Mouse (Mus musculus): Measurements from ENCODE around the gene Fan1. TPM values are rescaled to one million over a fixed set of nuclear protein-coding genes. Genes with fewer than 3 reads are reported as not detected.

Fan1 gene
- polyA plus RNA-seq, 1 experiment = 2.3 TPM

GRCm38 (mm10) chr7:64357405-64357804, 16.5 kb downstream of the Fan1 start:
- H3K4me3 ChIP-seq (ENCODE audit: insufficient read depth, low read depth, low read length) = no peak overlapping the region
- no peaks in the 10 kb centered on the region for H3K4me1 ChIP-seq (ENCODE audit: control insufficient read depth, insufficient read depth, insufficient read length, low read length)
- H3K27ac ChIP-seq (replicated peaks; ENCODE audit: low read depth, low read length) = 0 out of 2 replicates have a peak overlapping the region, but pooled peaks have one; percentile 33

GRCm38 (mm10) chr7:64356661-64357060, 17.2 kb downstream of the Fan1 start:
- Histone ChIP-seq H3K4me1 (ENCODE audit: control insufficient read depth, insufficient read depth, insufficient read length, low read length) (no peaks in the 10 kb centered on the region), H3K27ac (replicated peaks; ENCODE audit: low read depth, low read length) (no peak overlapping the region), H3K4me3 (ENCODE audit: insufficient read depth, low read depth, low read length) (no peak overlapping the region)

- H3K27ac ChIP-seq (replicated peaks; ENCODE audit: low read depth, low read length) = no peak overlapping the region
- no peaks in the 10 kb centered on the region for H3K4me1 ChIP-seq (ENCODE audit: control insufficient read depth, insufficient read depth, insufficient read length, low read length)
- H3K4me3 ChIP-seq (ENCODE audit: insufficient read depth, low read depth, low read length) = no peak overlapping the region
These were observed 19.7 kb downstream of the Fan1 start for GRCm38 (mm10) chr7:64354206-64354605.

GRCm38 (mm10) chr7:64351087-64351486, 22.8 kb downstream of the Fan1 start:
- no peak overlapping the region for H3K4me3 ChIP-seq (ENCODE audit: insufficient read depth, low read depth, low read length)
- no peaks in the 10 kb centered on the region for H3K4me1 ChIP-seq (ENCODE audit: control insufficient read depth, insufficient read depth, insufficient read length, low read length)
- no peak overlapping the region for H3K27ac ChIP-seq (replicated peaks; ENCODE audit: low read depth, low read length)

- Histone ChIP-seq H3K4me1 (ENCODE audit: control insufficient read depth, insufficient read depth, insufficient read length, low read length) (no peaks in the 10 kb centered on the region), H3K27ac (replicated peaks; ENCODE audit: low read depth, low read length) (no peak overlapping the region)
These were observed 24.6 kb downstream of the Fan1 start for GRCm38 (mm10) chr7:64349147-64349861.

GRCm38 (mm10) chr7:64347813-64348212, 26.1 kb downstream of the Fan1 start:
- Histone ChIP-seq H3K27ac (replicated peaks; ENCODE audit: low read depth, low read length) (peak overlapping the region; percentile 54), H3K4me3 (ENCODE audit: insufficient read depth, low read depth, low read length) (no peak overlapping the region), H3K4me1 (ENCODE audit: control insufficient read depth, insufficient read depth, insufficient read length, low read length) (no peaks in the 10 kb centered on the region)

More at GRCm38 (mm10) chr7:64349147-64349861, 24.6 kb downstream of the Fan1 start:
- H3K4me3 ChIP-seq (ENCODE audit: insufficient read depth, low read depth, low read length) = no peak overlapping the region

GRCm38 (mm10) chr7:64332686-64333085, 41.2 kb downstream of the Fan1 start:
- H3K4me1 ChIP-seq (ENCODE audit: control insufficient read depth, insufficient read depth, insufficient read length, low read length) = no peaks in the 10 kb centered on the region
- H3K4me3 ChIP-seq (ENCODE audit: insufficient read depth, low read depth, low read length) = no peak overlapping the region
- H3K27ac ChIP-seq (replicated peaks; ENCODE audit: low read depth, low read length) = no peak overlapping the region

GRCm38 (mm10) chr7:64331309-64331708, 42.6 kb downstream of the Fan1 start:
- Histone ChIP-seq H3K4me3 (ENCODE audit: insufficient read depth, low read depth, low read length) (no peak overlapping the region), H3K27ac (replicated peaks; ENCODE audit: low read depth, low read length) (no peak overlapping the region), H3K4me1 (ENCODE audit: control insufficient read depth, insufficient read depth, insufficient read length, low read length) (no peaks in the 10 kb centered on the region)

- Histone ChIP-seq H3K4me1 (ENCODE audit: control insufficient read depth, insufficient read depth, insufficient read length, low read length) (no peaks in the 10 kb centered on the region), H3K4me3 (ENCODE audit: insufficient read depth, low read depth, low read length) (no peak overlapping the region), H3K27ac (replicated peaks; ENCODE audit: low read depth, low read length) (no peak overlapping the region)
These were observed 46.4 kb downstream of the Fan1 start for GRCm38 (mm10) chr7:64327486-64327885.

- no peaks in the 10 kb centered on the region for H3K4me1 ChIP-seq (ENCODE audit: control insufficient read depth, insufficient read depth, insufficient read length, low read length)
- H3K4me3 ChIP-seq (ENCODE audit: insufficient read depth, low read depth, low read length) = no peak overlapping the region
- H3K27ac ChIP-seq (replicated peaks; ENCODE audit: low read depth, low read length) = no peak overlapping the region
These were observed 47.0 kb downstream of the Fan1 start for GRCm38 (mm10) chr7:64326892-64327291.

GRCm38 (mm10) chr7:64321658-64322057, 52.2 kb downstream of the Fan1 start:
- Histone ChIP-seq H3K27ac (replicated peaks; ENCODE audit: low read depth, low read length) (no peak overlapping the region), H3K4me1 (ENCODE audit: control insufficient read depth, insufficient read depth, insufficient read length, low read length) (no peaks in the 10 kb centered on the region), H3K4me3 (ENCODE audit: insufficient read depth, low read depth, low read length) (no peak overlapping the region)

GRCm38 (mm10) chr7:64321125-64321524, 52.8 kb downstream of the Fan1 start:
- no peak overlapping the region for H3K4me3 ChIP-seq (ENCODE audit: insufficient read depth, low read depth, low read length)
- H3K27ac ChIP-seq (replicated peaks; ENCODE audit: low read depth, low read length) = no peak overlapping the region
- H3K4me1 ChIP-seq (ENCODE audit: control insufficient read depth, insufficient read depth, insufficient read length, low read length) = no peaks in the 10 kb centered on the region

GRCm38 (mm10) chr7:64312811-64313210, 61.1 kb downstream of the Fan1 start:
- no peaks in the 10 kb centered on the region for H3K4me1 ChIP-seq (ENCODE audit: control insufficient read depth, insufficient read depth, insufficient read length, low read length)
- no peak overlapping the region for H3K27ac ChIP-seq (replicated peaks; ENCODE audit: low read depth, low read length)
- no peak overlapping the region for H3K4me3 ChIP-seq (ENCODE audit: insufficient read depth, low read depth, low read length)

- Histone ChIP-seq H3K4me3 (ENCODE audit: insufficient read depth, low read depth, low read length) (no peak overlapping the region), H3K4me1 (ENCODE audit: control insufficient read depth, insufficient read depth, insufficient read length, low read length) (no peaks in the 10 kb centered on the region), H3K27ac (replicated peaks; ENCODE audit: low read depth, low read length) (no peak overlapping the region)
These were observed 63.1 kb downstream of the Fan1 start for GRCm38 (mm10) chr7:64310756-64311155.

GRCm38 (mm10) chr7:64310241-64310640, 63.7 kb downstream of the Fan1 start:
- Histone ChIP-seq H3K4me1 (ENCODE audit: control insufficient read depth, insufficient read depth, insufficient read length, low read length) (no peaks in the 10 kb centered on the region), H3K4me3 (ENCODE audit: insufficient read depth, low read depth, low read length) (no peak overlapping the region), H3K27ac (replicated peaks; ENCODE audit: low read depth, low read length) (no peak overlapping the region)
